Mouse (Mus musculus) embryonic fibroblast, embryonic 13.5 days (primary cell): ENCODE results near the gene Mef2c. TPM values are rescaled to one million over a fixed set of nuclear protein-coding genes. Genes with fewer than 3 reads are reported as not detected.

Experiments
- H3K27ac ChIP-seq: 2 replicates; pipeline ENCODE4 v1.5.1; 2012; ENCODE audit warnings: low read length, control low read depth, inconsistent platforms; ENCODE audit not compliant: insufficient read depth
- H3K4me1 ChIP-seq: 2 replicates; pipeline ENCODE4 v1.6.1; 2011; ENCODE audit warnings: low read length; ENCODE audit not compliant: control insufficient read depth, insufficient read depth
- H3K4me3 ChIP-seq: 2 replicates; pipeline ENCODE4 v1.5.1; 2011; ENCODE audit warnings: mild to moderate bottlenecking, control low read depth, low read length; ENCODE audit not compliant: insufficient read depth
- CTCF ChIP-seq: IDR thresholded peaks from 2 replicates; pipeline ENCODE4 v1.5.1; 2011; ENCODE audit warnings: mild to moderate bottlenecking, control low read depth, low read length, moderate library complexity, borderline replicate concordance; ENCODE audit not compliant: insufficient read depth
- POLR2A ChIP-seq: IDR thresholded peaks from 2 replicates; pipeline ENCODE4 v1.6.1; 2011; ENCODE audit warnings: low read depth, mild to moderate bottlenecking, control low read depth, low read length, moderate library complexity
- polyA plus RNA-seq: library from polyadenylated mRNA; stranded (reverse); fragments of >200 nt; gene quantifications from 2 replicates; pipeline ENCODE4 v1.2.4, GENCODE M21; 2011; ENCODE audit warnings: low read depth; ENCODE audit not compliant: missing spikeins, insufficient read length

Gene Mef2c
- polyA plus RNA-seq, 1 experiment, result 25.2 TPM

DNA sequence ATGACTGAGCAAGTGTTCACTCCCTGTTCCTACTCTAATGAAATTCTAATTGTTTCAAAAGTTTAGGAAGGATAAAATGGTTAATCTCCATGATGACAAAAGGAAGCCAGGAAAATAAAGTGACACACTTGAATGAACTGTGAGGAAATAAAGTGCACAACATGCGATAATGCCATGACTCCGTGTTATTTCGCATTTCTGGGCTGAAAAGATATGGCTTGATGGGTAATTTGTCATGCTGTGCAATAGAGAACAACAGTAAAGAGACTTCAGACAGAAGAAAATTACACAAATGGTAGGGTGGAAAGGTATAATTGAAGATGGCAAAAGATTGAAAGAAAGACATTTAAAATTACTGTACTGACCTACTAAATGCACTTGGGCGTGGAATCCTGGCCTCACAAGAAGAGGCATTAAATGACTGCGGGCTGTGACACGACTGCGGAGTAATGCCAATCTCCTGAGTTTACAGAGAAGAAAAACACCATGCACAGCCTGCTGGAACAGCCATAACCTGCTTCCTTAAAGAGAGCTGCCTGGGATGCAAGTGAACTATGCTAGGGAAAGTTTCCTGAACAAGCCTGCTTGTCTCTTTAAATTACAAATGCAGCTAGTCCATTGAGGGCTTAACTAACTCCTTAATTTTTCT is 19.0 kb upstream of the Mef2c start:
- H3K4me1 ChIP-seq, result no peaks in the 10 kb centered on the region
- no peak overlapping the region for H3K27ac ChIP-seq
- TF ChIP-seq CTCF, result no peak
- H3K4me3 ChIP-seq, result no peak overlapping the region

DNA sequence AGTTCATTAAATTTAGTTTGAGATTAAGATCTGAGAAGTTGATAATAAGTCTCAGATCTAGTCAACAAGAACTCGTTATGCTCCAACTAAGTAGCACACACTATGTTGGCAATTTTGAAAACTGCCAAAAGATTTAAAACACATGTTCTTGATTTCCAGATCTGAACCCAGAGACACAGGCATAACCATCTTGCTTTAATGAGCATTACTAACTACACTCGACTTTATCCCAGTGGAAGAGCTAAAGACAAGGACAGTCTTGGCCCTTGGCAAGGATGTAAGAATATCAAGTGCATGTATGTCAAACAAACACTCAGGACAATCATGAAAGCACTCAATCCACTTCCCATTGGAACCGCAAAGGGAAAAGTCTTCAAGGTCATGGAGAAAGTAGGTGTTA is 11.8 kb upstream of the Mef2c start:
- no peak overlapping the region for H3K4me3 ChIP-seq
- TF ChIP-seq CTCF (no peak), POLR2A (no peak)
- H3K4me1 ChIP-seq, result no peaks in the 10 kb centered on the region
- H3K27ac ChIP-seq, result no peak overlapping the region

DNA sequence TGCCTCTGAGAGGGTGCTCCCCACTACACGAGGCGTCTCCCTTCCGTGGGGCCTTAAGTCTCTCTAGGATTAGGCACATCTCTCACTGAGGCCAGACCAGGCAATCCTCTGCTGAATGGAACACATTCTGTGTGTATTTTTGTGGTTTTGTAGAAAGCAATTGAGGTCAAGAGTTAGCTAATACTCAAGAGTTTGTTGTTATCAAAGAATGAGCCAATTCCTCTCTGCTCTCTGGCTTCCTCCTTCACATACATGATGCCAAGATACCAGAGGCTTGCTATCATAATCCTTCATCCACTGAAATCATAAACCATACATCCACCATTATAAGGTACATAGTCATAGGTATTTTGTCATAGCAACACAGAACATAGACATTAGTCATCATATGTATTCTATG is 6.1 kb upstream of the Mef2c start:
- Histone ChIP-seq H3K4me1 (no peaks in the 10 kb centered on the region), H3K27ac (no peak overlapping the region), H3K4me3 (no peak overlapping the region)
- TF ChIP-seq POLR2A (no peak), CTCF (no peak)

DNA sequence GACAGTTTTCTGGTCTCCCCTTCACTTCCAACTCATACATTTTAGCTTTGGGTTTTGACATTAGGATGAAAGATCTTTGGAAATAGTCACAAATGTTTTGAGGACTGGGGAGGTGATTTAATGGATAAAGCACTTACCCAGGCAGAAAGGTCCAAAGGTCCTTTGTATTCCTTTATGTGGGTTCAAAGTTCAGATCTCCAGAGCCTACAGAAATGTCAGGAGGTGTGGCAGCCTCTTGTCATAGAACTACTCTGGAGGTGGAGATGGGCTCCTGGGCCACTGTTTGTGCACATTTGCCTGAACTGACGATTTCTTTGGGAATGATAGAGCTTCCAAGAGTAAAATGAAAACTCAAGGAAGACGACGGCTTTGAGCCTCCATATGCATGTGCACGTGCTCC is 4.3 kb upstream of the Mef2c start:
- no peaks in the 10 kb centered on the region for H3K4me1 ChIP-seq
- no peak overlapping the region for H3K4me3 ChIP-seq
- no peak overlapping the region for H3K27ac ChIP-seq
- no peak for TF ChIP-seq CTCF
- no peak for TF ChIP-seq POLR2A

DNA sequence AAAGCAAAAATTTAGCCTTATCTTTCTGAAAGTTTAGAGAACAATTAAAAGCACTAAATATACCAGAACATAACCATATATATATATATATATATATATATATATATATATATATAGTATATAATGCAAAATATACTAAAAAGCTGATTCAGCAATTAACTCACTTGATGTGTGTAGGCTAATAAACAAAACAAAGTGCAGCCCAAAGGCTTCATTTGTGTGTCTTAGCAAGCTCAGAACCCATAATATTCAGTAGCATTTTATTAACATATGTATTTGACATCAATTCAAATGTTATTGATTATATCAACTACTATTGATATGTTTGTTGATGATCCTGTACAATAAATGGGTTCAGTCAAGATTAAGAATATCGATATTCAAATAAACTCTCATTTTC is 3.9 kb downstream of the Mef2c start:
- no peak for TF ChIP-seq POLR2A
- TF ChIP-seq CTCF, result no peak
- no peak overlapping the region for H3K27ac ChIP-seq
- no peaks in the 10 kb centered on the region for H3K4me1 ChIP-seq
- H3K4me3 ChIP-seq, result no peak overlapping the region

DNA sequence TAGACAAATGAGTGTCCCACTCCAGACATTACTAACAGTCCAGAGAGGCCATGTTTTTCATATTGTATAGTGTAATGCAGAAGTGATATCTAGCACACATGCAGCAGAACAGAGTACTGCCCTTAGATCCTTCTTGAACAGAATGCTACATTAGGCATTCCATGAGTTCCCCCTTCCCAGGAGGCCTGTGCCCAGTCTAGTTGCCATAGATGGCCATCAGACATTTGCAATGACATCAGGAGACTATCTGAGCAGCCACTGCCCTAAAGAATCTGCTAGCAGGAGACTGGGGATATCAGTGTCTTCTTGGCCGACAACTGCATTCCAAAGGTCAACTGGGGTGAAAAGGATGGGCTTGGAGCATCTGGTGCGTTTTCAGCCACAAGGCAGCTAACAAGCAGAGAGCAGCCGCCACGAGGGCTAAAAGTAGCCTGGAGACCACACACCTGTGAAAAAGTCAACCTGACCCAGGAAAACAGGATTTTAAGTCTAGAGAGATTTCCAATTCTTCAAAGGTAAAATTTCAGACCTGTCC is 11.2 kb downstream of the Mef2c start:
- H3K27ac ChIP-seq, result no peak overlapping the region
- no peak for TF ChIP-seq CTCF
- TF ChIP-seq POLR2A, result no peak
- no peak overlapping the region for H3K4me3 ChIP-seq
- H3K4me1 ChIP-seq, result no peaks in the 10 kb centered on the region

DNA sequence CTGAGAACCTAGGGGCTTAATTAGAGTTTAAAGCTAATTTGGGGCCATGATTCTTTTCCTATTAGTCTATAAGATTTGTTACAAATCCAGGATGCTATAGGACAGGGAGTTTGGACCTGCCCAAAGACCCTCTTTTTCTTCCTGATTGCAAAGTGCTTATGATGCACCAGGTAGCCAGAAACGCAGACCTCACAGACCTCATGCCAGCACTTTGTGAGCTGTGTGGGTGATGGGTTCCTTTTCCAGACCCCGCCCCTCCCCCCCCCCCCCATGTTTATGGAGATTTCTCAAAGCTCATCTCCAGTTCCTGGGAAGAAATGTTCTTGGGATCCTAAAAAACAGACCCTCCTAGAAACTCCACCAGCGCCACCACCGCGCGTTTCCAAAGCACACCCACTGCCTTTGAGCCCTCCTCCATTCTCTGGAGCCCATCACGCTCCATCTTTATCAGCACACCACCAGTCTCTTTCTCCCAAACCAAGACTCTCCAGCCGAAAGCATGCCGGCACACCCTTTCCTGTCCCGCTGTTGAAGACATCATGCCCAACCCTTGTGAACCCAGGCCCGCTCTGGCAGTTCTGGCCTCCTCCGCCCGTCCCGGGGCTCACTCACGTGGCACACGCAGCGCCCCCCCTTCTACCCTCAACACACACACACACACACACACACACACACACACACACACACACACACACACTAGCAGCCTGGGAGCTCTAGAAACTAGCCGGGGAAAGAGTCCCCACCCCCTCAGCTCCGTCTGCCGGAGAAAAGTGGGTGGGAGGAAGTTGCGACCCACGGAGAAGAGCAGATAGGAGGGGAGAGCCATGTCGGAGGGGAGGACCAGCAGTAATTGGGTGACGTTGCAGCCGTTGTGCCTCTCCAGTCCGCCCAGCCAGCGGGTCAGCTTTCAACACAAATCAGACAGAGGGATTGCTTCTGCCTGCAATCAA is 14.1 kb downstream of the Mef2c start:
- TF ChIP-seq CTCF, result no peak
- peak; percentile 31; the same call in 1 of the 2 replicates for TF ChIP-seq POLR2A
- Histone ChIP-seq H3K4me1 (no peaks in the 10 kb centered on the region), H3K4me3 (peak overlapping the region; percentile 39), H3K27ac (peak overlapping the region; percentile 2; the same call in 1 of the 2 replicates)

DNA sequence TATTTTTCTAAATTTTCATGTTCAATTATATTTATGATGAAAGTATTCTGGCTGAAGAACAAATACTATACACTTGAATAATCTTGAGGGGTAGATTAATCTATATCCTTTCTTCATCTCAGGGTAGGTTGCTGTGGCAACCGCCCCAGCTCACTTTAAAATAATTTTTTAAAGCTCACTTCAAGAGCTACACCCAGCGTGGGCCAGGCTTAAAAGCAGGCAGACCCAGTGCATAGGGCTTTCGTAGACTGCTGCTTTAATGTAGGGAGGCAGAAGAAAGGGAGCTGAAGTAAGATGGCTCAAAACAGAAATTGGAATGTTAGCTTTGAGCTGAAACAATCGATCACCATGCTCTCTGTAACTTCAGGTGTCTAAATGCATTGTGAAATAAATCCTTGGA is 17.0 kb downstream of the Mef2c start:
- Histone ChIP-seq H3K27ac (no peak overlapping the region), H3K4me3 (no peak overlapping the region), H3K4me1 (no peaks in the 10 kb centered on the region; the same call in 1 of the 2 replicates)
- TF ChIP-seq CTCF (no peak), POLR2A (no peak)

DNA sequence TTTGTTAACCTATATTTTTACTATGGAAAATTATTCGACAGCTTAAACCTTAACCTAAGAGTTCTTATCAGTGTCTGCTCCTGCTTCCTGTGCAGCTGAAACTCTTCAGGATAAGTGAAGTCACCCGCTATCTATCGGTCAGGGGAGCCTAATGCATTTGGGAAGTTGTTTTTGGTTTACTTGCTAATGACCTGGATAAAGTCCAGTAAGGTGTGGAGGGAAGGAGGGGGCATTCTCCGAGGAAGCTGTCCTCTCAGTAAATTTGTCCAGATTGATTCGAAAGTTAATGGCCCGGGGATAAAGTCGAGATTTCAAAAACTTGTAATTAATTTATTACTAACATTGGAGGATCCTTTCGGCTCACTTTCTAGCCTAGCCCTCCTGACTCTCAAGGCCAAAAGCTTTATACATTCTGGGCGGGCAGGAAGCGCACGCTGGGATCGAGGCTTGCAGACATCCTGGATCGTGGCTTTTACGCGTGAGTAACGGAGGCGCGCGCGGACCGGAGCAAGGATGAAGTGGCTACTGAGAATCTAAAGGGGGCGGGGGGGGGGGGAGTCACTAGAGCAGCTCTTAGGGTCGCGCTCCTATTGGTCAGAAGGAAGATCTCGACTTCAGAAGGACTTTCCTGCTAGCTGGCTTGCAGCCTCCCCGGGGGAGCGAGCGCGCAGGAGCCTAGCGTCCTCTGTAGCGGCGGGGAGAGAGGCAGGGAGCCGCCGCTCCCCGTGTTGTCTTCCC is 19.6 kb downstream of the Mef2c start:
- peak overlapping the region; percentile 17 for H3K27ac ChIP-seq
- H3K4me3 ChIP-seq, result peak overlapping the region; percentile 63
- H3K4me1 ChIP-seq, result no peaks in the 10 kb centered on the region; the same call in 1 of the 2 replicates
- TF ChIP-seq CTCF, result no peak
- TF ChIP-seq POLR2A, result peak; percentile 68
